Mouse (Mus musculus): ENCODE measurements around the gene Kat2a. TPM values are rescaled to one million over a fixed set of nuclear protein-coding genes. Genes with fewer than 3 reads are reported as not detected.
"Not testable (repeated sequence)": the region's sequence is repeated elsewhere in the genome, so short reads cannot be mapped to it uniquely, and the experiment has no call there.

Kat2a gene
- total RNA-seq, 2 experiments from 2014 or later, result 10.4 to 10.9 TPM

DNA sequence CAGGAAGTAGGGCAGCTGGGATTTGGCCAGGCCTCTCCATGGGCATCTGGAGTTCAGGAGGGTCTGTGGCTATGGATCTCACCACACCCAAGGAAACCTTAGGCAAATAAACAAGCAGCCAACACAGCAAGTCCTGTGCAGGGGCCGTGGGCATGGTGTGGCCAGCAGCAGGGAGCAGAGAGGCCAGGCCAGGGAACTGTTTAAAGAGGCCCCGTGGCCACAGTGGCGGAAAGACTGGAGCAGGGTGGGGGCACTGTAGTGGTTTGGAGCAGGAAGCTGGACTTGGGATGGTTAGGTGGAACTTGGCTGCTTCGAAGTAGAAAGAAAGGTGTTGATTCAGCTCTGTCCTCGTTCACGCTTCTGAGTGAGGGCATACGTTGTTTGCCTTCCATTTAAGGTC, 25.0 kb downstream of the Kat2a start:
- DNase-seq, result no peak
- intact Hi-C loops (cut with DNase I), result no loop called here

DNA sequence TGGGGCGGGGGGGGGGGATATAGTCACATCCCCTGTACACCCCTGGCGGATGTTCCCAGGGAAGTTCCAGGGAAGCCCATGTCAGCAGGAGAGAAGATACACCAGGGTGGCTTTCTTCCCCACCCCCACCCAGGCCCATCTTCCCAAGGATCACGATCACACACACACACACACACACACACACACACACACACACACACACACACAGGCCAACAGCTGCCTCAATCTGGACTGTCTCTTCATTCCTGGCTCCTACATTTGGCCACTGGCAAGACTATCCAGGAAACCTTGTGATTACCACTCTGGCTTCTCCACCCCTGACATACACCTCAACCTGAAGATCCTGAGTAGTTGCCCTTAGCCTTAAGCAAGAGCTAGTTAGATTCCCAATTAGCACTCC, 26.9 kb downstream of the Kat2a start:
- intact Hi-C loops (cut with DNase I), result no loop called here
- no peak for DNase-seq

DNA sequence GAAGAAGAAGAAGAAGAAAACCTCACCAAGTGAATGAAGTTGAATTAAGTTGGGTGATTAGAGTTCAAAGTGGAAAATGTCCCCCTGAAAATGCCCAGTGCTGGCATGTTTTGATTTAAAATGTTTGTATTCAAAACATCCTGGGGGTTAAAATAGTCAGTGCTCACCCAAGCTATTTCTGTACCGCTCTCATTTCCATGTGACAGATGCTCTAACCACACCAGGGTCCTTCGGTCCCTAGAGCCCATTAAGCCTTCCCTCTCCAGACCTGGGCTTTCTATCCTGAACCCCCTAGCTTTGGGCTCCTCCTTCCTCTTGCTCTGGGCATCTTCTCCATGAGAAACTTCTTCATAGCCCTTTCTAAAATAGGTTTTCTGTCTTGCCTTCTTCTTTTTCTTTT, 28.2 kb downstream of the Kat2a start:
- DNase-seq, result no peak
- intact Hi-C loops (cut with DNase I), result no loop called here

DNA sequence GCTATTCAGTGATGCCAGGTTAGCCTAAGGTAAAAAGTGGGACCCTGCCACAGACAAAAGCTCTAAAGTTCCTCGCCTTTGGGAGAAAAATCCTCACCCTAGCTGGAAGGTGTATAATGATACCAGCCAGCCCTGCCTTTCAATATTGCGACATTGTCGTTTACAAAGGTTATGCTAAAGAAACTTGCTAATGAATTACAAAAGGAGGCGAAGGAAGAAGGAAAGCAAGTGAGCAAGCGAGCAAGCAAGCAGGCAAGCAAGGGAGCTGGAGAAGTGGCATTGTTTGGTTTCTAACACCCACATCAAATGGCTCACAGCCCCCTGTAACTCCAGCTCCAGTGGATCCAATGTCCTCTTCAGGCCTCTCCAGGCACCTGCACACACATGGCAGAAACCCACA, 29.7 kb downstream of the Kat2a start:
- intact Hi-C loops (cut with DNase I), result no loop called here
- no peak for DNase-seq

DNA sequence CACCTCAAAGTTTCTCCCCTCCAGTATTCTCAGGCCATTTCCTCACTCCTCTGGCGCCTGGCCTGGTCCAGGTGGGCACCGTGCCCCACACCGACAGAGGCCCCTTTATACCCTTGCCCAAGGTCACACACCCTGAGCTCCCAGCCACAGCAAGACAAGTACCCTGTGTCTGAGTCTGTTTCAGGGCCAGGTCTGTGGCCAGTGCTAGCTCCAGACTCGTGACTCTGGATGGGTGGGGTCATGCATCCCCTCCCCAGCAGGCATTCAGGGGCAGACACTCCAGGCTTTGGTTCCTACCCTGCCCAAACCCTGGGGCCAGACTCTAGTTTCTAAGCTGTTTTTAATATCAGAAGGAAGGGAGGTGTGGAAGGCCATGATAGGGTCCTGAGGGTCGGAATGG, 30.4 kb downstream of the Kat2a start:
- DNase-seq, result no peak
- intact Hi-C loops (cut with DNase I), result no loop called here

DNA sequence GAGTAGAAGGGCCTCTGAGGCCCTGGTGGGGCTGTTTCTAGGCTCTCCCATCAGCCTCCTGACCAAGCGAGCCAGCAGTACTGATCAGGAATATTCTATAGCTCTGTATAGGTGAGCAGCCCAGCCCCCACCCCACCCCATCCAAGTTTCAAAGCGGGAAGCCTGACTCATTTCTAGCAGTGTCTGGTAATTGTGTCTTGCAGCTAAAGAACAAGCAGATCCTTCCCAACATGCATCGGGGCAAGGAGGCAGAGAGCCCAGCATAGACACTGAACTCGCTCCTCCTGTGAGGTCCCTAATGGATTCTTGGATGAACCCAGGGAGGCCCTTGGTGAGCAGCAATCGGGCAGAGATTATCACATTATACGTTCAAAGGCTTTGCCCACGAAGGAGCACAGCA, 34.5 kb downstream of the Kat2a start:
- DNase-seq, result no peak
- intact Hi-C loops (cut with DNase I), result no loop called here

DNA sequence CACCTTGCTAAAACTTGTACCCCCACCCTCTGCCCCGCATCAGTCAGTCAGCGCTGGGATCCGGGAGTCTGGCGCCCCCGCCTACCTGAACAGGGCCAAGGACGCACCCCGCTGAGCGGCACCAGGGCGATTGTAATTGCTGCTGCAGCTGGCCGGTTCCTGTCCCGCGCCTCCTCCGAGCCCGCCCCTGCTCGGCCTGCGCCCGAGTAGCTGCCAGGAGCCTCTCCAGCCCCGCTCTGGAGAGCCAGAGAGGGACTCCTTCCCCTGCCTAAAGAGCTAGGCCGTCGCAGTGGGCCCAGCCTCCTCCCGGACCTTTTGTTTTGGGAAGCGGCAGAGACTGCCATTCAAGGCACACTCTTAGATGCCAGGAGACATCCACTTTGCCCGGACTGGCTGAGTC, 39.1 kb downstream of the Kat2a start:
- DNase-seq, result peak; percentile 51 to 66
- intact Hi-C loops (cut with DNase I), result no loop called here

DNA sequence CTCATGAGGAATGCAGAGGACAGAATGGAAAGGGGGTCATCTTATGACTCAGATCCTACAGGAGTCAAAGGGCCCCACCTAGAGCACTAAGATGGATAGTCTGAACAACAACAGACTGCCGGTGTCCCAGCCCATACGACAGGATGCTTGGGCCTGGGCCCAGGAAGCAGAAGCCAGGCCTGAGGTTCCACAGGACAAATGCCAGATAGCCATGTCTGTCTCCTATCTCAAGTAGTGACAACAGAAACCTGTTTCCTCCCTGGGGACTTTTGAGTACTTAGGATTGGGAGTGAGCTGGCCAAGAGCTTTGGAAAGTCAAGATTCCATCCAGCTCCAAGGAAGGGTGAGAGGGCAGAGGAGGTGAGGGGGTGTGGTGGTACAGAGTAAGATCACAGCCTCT, 40.3 kb downstream of the Kat2a start:
- intact Hi-C loops (cut with DNase I), result no loop called here
- DNase-seq, result no peak

DNA sequence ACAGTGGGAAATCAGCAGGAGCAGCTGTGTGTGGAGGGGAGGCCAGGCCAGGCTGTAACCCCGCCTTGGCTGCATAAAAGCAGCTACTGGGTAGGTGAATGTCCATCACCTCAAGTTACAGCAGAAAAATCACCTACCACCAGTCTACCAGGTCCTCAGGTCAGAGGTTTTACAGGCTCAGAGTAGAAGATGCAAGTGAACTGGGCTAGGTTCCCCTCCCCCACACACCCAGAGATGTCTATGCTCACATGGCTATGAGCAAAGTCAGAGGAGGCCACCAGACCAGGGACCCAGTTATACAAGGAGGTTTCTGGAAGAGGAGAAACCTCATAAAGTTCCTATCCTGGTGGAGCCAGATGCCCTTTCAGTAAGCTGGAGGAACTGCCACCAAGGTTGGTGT, 41.2 kb downstream of the Kat2a start:
- intact Hi-C loops (cut with DNase I), result no loop called here
- DNase-seq, result no peak

DNA sequence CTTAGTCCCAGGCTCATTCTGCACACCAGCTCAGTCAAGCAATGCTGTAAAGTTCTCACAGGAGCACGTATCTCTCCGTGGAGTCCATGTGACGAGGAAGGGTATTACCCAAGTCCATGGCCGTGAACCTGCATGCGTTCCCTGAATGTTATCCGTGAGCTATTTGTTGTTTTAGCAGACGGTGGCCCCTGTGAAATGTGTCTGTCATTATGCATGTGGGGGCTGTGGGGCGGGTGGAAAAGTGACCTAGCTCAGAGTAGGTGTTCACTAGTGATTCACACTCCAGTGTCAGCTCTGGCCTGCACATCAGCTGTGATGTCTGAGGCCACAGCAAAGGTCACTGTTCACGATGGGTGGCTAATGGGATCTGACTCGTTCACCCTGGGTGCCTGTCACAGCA, 52.5 kb downstream of the Kat2a start:
- DNase-seq, result no peak
- intact Hi-C loops (cut with DNase I), result no loop called here

DNA sequence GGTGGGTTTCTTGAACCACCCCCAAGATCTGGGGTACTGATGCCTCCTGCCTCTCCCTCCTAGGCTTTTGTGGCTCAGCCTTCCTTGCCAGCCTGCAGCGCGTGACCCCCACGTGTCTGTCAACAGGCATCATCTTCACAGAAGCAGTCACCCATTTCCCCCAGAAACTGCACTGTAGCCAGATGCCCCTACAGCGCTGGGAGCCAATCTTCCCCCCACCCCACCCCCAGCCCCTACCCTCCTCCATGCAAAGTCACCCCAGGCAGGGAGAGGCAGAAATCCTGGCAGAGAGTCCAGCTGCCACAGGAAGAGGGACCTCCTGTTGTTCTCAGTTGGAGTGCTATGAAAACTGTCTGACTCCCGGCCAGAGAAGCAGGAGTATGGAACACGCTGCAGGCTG, 55.8 kb downstream of the Kat2a start:
- intact Hi-C loops (cut with DNase I), result no loop called here
- DNase-seq, result no peak

DNA sequence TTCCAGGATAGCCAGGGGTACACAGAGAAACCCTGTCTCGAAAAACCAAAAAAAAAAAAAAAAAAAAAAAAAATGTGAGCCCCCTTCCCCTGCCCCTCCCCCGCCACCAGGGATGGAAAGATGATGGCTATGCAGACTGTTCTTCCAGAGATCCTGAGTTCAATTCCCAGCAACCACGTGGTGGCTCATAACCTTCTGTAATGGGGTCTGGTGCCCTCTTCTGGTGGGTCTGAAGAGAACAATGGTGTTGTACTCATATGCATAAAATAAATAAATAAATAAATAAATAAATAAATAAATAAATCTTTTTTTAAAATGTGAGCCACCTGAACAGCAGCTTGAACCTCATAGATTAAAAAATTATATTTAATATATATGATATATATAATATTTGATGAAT, 56.7 kb downstream of the Kat2a start:
- intact Hi-C loops (cut with DNase I), result not testable (repeated sequence)

More for the DNA sequence above, 56.7 kb downstream of the Kat2a start:
- DNase-seq, result not testable (repeated sequence)

Other genes with a start within 250 kb of the Kat2a start
- gene Klhl11, start 239.7 kb downstream of the Kat2a start, total RNA-seq (2021), result 1 to 10 TPM; 3.3 to 3.7 TPM
- 10 to 100 TPM; 10.4 to 13.6 TPM for gene Acly, start 184.5 kb downstream of the Kat2a start, total RNA-seq (2021)
- under 1 TPM; 0.10 to 0.54 TPM for gene Ttc25, start 166.9 kb downstream of the Kat2a start, total RNA-seq (2021)
- 1 to 10 TPM; 4.3 to 7.3 TPM for gene Cnp, start 137.6 kb downstream of the Kat2a start, total RNA-seq (2021)
- gene Nkiras2, start 93.2 kb downstream of the Kat2a start, total RNA-seq (2021), result 10 to 100 TPM; 18.6 to 19.1 TPM
- gene Dnajc7, start 92.3 kb downstream of the Kat2a start, total RNA-seq (2021), result 100 to 1,000 TPM; 105 to 110 TPM
- gene Zfp385c, start 20.0 kb downstream of the Kat2a start, total RNA-seq (2021), result under 1 TPM; 0.25 to 0.38 TPM
- 1 to 10 TPM; 1.0 to 1.1 TPM for gene Dhx58, start 8.2 kb downstream of the Kat2a start, total RNA-seq (2021)
- gene Hspb9, start 1.4 kb upstream of the Kat2a start, total RNA-seq (2021), result not detected
- gene Rab5c, start 25.8 kb upstream of the Kat2a start, total RNA-seq (2021), result 10 to 100 TPM; 35.0 to 44.5 TPM
- not detected for gene Kcnh4, start 47.5 kb upstream of the Kat2a start, total RNA-seq (2021)
- gene Hcrt, start 50.5 kb upstream of the Kat2a start, total RNA-seq (2021), result not detected
- 1 to 10 TPM; 4.4 to 5.0 TPM for gene Ghdc, start 58.5 kb upstream of the Kat2a start, total RNA-seq (2021)
- 100 to 1,000 TPM; 103 to 135 TPM for gene Stat5b, start 138.3 kb upstream of the Kat2a start, total RNA-seq (2021)
- gene Stat5a, start 146.9 kb upstream of the Kat2a start, total RNA-seq (2021), result 10 to 100 TPM in 1 of 2 experiments, 1 to 10 TPM in 1; 8.4 to 11.8 TPM
- 10 to 100 TPM; 38.8 to 42.9 TPM for gene Stat3, start 227.1 kb upstream of the Kat2a start, total RNA-seq (2021)

Data from gastrocnemius, postnatal 36 days (tissue).